Mouse (Mus musculus) heart, embryonic 14.5 days (tissue): Measurements from ENCODE around the gene Pard3b. TPM values are rescaled to one million over a fixed set of nuclear protein-coding genes. Genes with fewer than 3 reads are reported as not detected.
A peak's percentile ranks its signal among the peaks of the same experiment; 100 is the strongest.

Experiments used
- ATAC-seq: fragments of 200-750 bp; cut with Nextera tagmentation; 2 replicates; pipeline ENCODE4 v1.8.0; 2017; ENCODE audit warnings: low read depth, moderate TSS enrichment; ENCODE audit not compliant: insufficient number of reproducible peaks, insufficient read depth, low FRiP score
- H3K27ac ChIP-seq, 2 experiments: fragments of 200-500 bp in 1 of 2; fragments of 300-500 bp in 1 of 2; sonication (generic) in 1 of 2; replicated peaks in 1 of 2; 2 replicates each; pipeline ENCODE4 v1.5.1; 2012 to 2014; ENCODE audit warnings: low read depth in 2 of 2, low read length in 2 of 2, control low read depth in 1 of 2, mild to moderate bottlenecking in 1 of 2, mixed read lengths in 1 of 2; ENCODE audit not compliant: control insufficient read depth in 1 of 2, insufficient read depth in 1 of 2
- H3K27me3 ChIP-seq: fragments of 300-500 bp; sonication (generic); 2 replicates; pipeline ENCODE4 v1.6.1; 2014; ENCODE audit warnings: mild to moderate bottlenecking, low read length, control low read depth; ENCODE audit not compliant: control insufficient read depth, insufficient read depth
- H3K36me3 ChIP-seq: fragments of 300-500 bp; sonication (generic); 2 replicates; pipeline ENCODE4 v1.6.1; 2014; ENCODE audit warnings: mild to moderate bottlenecking, control low read depth, low read length, mixed read lengths; ENCODE audit not compliant: control insufficient read depth, insufficient read depth
- H3K4me1 ChIP-seq, 2 experiments: fragments of 200-500 bp in 1 of 2; fragments of 300-500 bp in 1 of 2; sonication (generic) in 1 of 2; 2 replicates each; pipeline ENCODE4 v1.6.1; 2012 to 2014; ENCODE audit warnings: low read length in 2 of 2, control low read depth in 1 of 2, mixed read lengths in 1 of 2; ENCODE audit not compliant: control insufficient read depth in 2 of 2, insufficient read depth in 2 of 2
- H3K4me2 ChIP-seq: fragments of 300-500 bp; sonication (generic); 2 replicates; pipeline ENCODE4 v1.6.1; 2014; ENCODE audit warnings: mild to moderate bottlenecking, low read length
- H3K4me3 ChIP-seq, 2 experiments: fragments of 200-500 bp in 1 of 2; fragments of 300-500 bp in 1 of 2; sonication (generic) in 1 of 2; 2 replicates each; pipeline ENCODE4 v1.5.1; 2012 to 2014; ENCODE audit warnings: low read length in 2 of 2, mild to moderate bottlenecking in 2 of 2, control low read depth in 1 of 2, low read depth in 1 of 2, moderate library complexity in 1 of 2; ENCODE audit not compliant: control insufficient read depth in 1 of 2, insufficient read depth in 1 of 2
- H3K9ac ChIP-seq: fragments of 300-500 bp; sonication (generic); 2 replicates; pipeline ENCODE4 v1.6.1; 2014; ENCODE audit warnings: mild to moderate bottlenecking, low read length
- H3K9me3 ChIP-seq: fragments of 300-500 bp; sonication (generic); 2 replicates; pipeline ENCODE4 v1.6.1; 2016; ENCODE audit warnings: low read length, control low read depth; ENCODE audit not compliant: control insufficient read depth
- WGBS: fragments of 180-500 bp; shearing (Covaris S2); extraction: QIAGEN DNeasy Blood & Tissue Kit; methylation state at CpG from one replicate; pipeline ENCODE4 v1.1.7; 2014; 5-methylcytosine and 5-hydroxymethylcytosine counted together
- polyA plus RNA-seq: library from polyadenylated mRNA; unstranded; fragments of >200 nt; fragmentation: Nextera tagmentation; extraction: Ambion mirVana; gene quantifications from 2 replicates; pipeline ENCODE4 v1.2.1, GENCODE M21; 2014

Gene Pard3b
- polyA plus RNA-seq, 1 experiment from 2014 or later = 17.1 TPM

GRCm38 (mm10) chr1:62646812-62647211 is 1008.2 kb downstream of the Pard3b start:
- H3K4me1 ChIP-seq = peaks cover 0 to 9% of the 10 kb centered on the region in 2 experiments; a peak in 3 of 4 replicates
- no peaks in the 10 kb centered on the region for H3K9me3 ChIP-seq
- 87% methylated on average over 2 of the region's 2 CpGs for WGBS
- no peak overlapping the region for H3K27ac ChIP-seq
- no peak overlapping the region for H3K4me2 ChIP-seq
- no peaks in the 10 kb centered on the region for H3K27me3 ChIP-seq
- H3K4me3 ChIP-seq = no peak overlapping the region
- no peaks in the 10 kb centered on the region for H3K36me3 ChIP-seq
- no peak overlapping the region for H3K9ac ChIP-seq
- no peak for ATAC-seq

GRCm38 (mm10) chr1:62648116-62648515 is 1009.5 kb downstream of the Pard3b start:
- H3K27me3 ChIP-seq = no peaks in the 10 kb centered on the region
- 45% methylated on average over 6 of the region's 6 CpGs for WGBS
- H3K9me3 ChIP-seq = no peaks in the 10 kb centered on the region
- ATAC-seq = no peak
- H3K4me3 ChIP-seq = no peak overlapping the region
- H3K36me3 ChIP-seq = no peaks in the 10 kb centered on the region
- H3K4me2 ChIP-seq = peak overlapping the region; percentile 6; the same call in 1 of the 2 replicates
- no peak overlapping the region for H3K9ac ChIP-seq
- no peak overlapping the region for H3K27ac ChIP-seq
- H3K4me1 ChIP-seq = peaks cover 0 to 9% of the 10 kb centered on the region in 2 experiments; a peak in 3 of 4 replicates

GRCm38 (mm10) chr1:62648591-62648990 is 1010.0 kb downstream of the Pard3b start:
- no peaks in the 10 kb centered on the region for H3K36me3 ChIP-seq
- no peak overlapping the region for H3K9ac ChIP-seq
- no peak overlapping the region for H3K27ac ChIP-seq
- H3K4me3 ChIP-seq = no peak overlapping the region
- WGBS = 37% methylated on average over 5 of the region's 5 CpGs
- H3K27me3 ChIP-seq = no peaks in the 10 kb centered on the region
- H3K9me3 ChIP-seq = no peaks in the 10 kb centered on the region
- no peak overlapping the region for H3K4me2 ChIP-seq
- no peak for ATAC-seq
- peaks cover 0 to 9% of the 10 kb centered on the region in 2 experiments; a peak in 3 of 4 replicates for H3K4me1 ChIP-seq

- no peaks in the 10 kb centered on the region for H3K36me3 ChIP-seq
- H3K27ac ChIP-seq = no peak overlapping the region
- 81% methylated on average over 5 of the region's 5 CpGs for WGBS
- H3K4me2 ChIP-seq = no peak overlapping the region
- H3K27me3 ChIP-seq = no peaks in the 10 kb centered on the region
- H3K9me3 ChIP-seq = no peaks in the 10 kb centered on the region
- no peak overlapping the region for H3K9ac ChIP-seq
- ATAC-seq = no peak
- H3K4me1 ChIP-seq = peaks cover 0 to 9% of the 10 kb centered on the region in 2 experiments; a peak in 3 of 4 replicates
- H3K4me3 ChIP-seq = no peak overlapping the region
Observed at GRCm38 (mm10) chr1:62650491-62650890, 1011.9 kb downstream of the Pard3b start.

- no peaks in the 10 kb centered on the region; a peak in 1 of 4 replicates for H3K4me1 ChIP-seq
- no peak for ATAC-seq
- H3K9me3 ChIP-seq = no peaks in the 10 kb centered on the region
- no peak overlapping the region for H3K27ac ChIP-seq
- H3K9ac ChIP-seq = no peak overlapping the region
- H3K27me3 ChIP-seq = no peaks in the 10 kb centered on the region
- whole genome bisulfite sequencing = 65% methylated on average over 6 of the region's 6 CpGs
- no peaks in the 10 kb centered on the region for H3K36me3 ChIP-seq
- H3K4me2 ChIP-seq = no peak overlapping the region
- no peak overlapping the region for H3K4me3 ChIP-seq
Observed at GRCm38 (mm10) chr1:62654436-62654835, 1015.8 kb downstream of the Pard3b start.

- H3K4me2 ChIP-seq = no peak overlapping the region
- H3K27me3 ChIP-seq = no peaks in the 10 kb centered on the region
- H3K36me3 ChIP-seq = no peaks in the 10 kb centered on the region
- H3K4me3 ChIP-seq = no peak overlapping the region
- H3K9ac ChIP-seq = no peak overlapping the region
- H3K4me1 ChIP-seq = peaks cover 0 to 5% of the 10 kb centered on the region in 2 experiments; a peak in 1 of 4 replicates
- peaks cover 5% of the 10 kb centered on the region; the same call in 1 of the 2 replicates for H3K9me3 ChIP-seq
- WGBS = 41% methylated on average over 8 of the region's 8 CpGs
- H3K27ac ChIP-seq = peak overlapping the region; percentile 79 to 89
- ATAC-seq = peak; percentile 85
Observed at GRCm38 (mm10) chr1:62664960-62665645, 1026.5 kb downstream of the Pard3b start.

- H3K36me3 ChIP-seq = no peaks in the 10 kb centered on the region
- H3K27me3 ChIP-seq = no peaks in the 10 kb centered on the region
- H3K4me3 ChIP-seq = no peak overlapping the region
- no peak overlapping the region for H3K9ac ChIP-seq
- no peak overlapping the region for H3K4me2 ChIP-seq
- 80% methylated on average over 5 of the region's 5 CpGs for WGBS
- peaks cover 5% of the 10 kb centered on the region; the same call in 1 of the 2 replicates for H3K9me3 ChIP-seq
- ATAC-seq = no peak
- peak overlapping the region; percentile 79 to 89 for H3K27ac ChIP-seq
- peaks cover 0 to 5% of the 10 kb centered on the region in 2 experiments; a peak in 1 of 4 replicates for H3K4me1 ChIP-seq
Observed at GRCm38 (mm10) chr1:62665771-62666730, 1027.4 kb downstream of the Pard3b start.
